Mouse (Mus musculus): ENCODE measurements at regions not wholly inside any gene's neighbourhood (a gene's known extent, or its start where the extent isn't known, plus 50 kb on each side); places are given as distances from the start of the nearest gene placed in this dataset.

- Histone ChIP-seq H3K27ac (ENCODE audit: insufficient read depth, low read depth, low read length, poor library complexity, severe bottlenecking) (no peak overlapping the region), H3K9ac (ENCODE audit: insufficient read depth, low read depth, low read length, poor library complexity, severe bottlenecking) (no peak overlapping the region), H3K4me3 (ENCODE audit: insufficient read depth in 1 of 2, low read depth in 1 of 2, low read length in 2 of 2, poor library complexity in 1 of 2, severe bottlenecking in 1 of 2) (no peak overlapping the region), H3K9me3 (ENCODE audit: control insufficient read depth, insufficient read depth, low read depth, low read length) (no peaks in the 10 kb centered on the region), H3K4me1 (ENCODE audit: control insufficient read depth in 2 of 2, insufficient read depth in 2 of 2, low read length in 2 of 2, poor library complexity in 1 of 2) (no peaks in the 10 kb centered on the region), H3K36me3 (ENCODE audit: control insufficient read depth, insufficient read depth, low read length, poor library complexity, severe bottlenecking) (no peaks in the 10 kb centered on the region)
- TF ChIP-seq ZNF384 (IDR thresholded peaks at IDR 0.05; ENCODE audit: low read depth, low read length) (no peak), ZC3H11A (IDR thresholded peaks at IDR 0.05; ENCODE audit: borderline replicate concordance, low read depth, low read length) (no peak), HCFC1 (IDR thresholded peaks at IDR 0.05; ENCODE audit: borderline replicate concordance, insufficient read depth, low read length) (no peak), CHD2 (IDR thresholded peaks at IDR 0.05; ENCODE audit: low read depth, low read length) (no peak), MAFK (IDR thresholded peaks at IDR 0.05; ENCODE audit: insufficient read depth, low read depth, low read length) (no peak)
- no peak for DNase-seq (ENCODE audit: low read depth, low spot score)
- in situ Hi-C loops (cut with MboI; ENCODE audit: low sequenced_read_pairs in 2 of 2, unreplicated experiment in 2 of 2): no loop called here
These were observed 727.0 kb upstream of the Adarb2 start for GRCm38 (mm10) chr13:7475661-7476060.

- in situ Hi-C loops (cut with MboI; ENCODE audit: low sequenced_read_pairs in 2 of 2, unreplicated experiment in 2 of 2): no loop called here
- Histone ChIP-seq H3K9ac (ENCODE audit: insufficient read depth, low read depth, low read length, poor library complexity, severe bottlenecking) (no peak overlapping the region), H3K9me3 (ENCODE audit: control insufficient read depth, insufficient read depth, low read depth, low read length) (no peaks in the 10 kb centered on the region), H3K4me1 (ENCODE audit: control insufficient read depth in 2 of 2, insufficient read depth in 2 of 2, low read length in 2 of 2, poor library complexity in 1 of 2) (no peaks in the 10 kb centered on the region), H3K36me3 (ENCODE audit: control insufficient read depth, insufficient read depth, low read length, poor library complexity, severe bottlenecking) (no peaks in the 10 kb centered on the region), H3K27ac (ENCODE audit: insufficient read depth, low read depth, low read length, poor library complexity, severe bottlenecking) (no peak overlapping the region), H3K4me3 (ENCODE audit: insufficient read depth in 1 of 2, low read depth in 1 of 2, low read length in 2 of 2, poor library complexity in 1 of 2, severe bottlenecking in 1 of 2) (no peak overlapping the region)
- no peak for DNase-seq (ENCODE audit: low read depth, low spot score)
- TF ChIP-seq ZC3H11A (IDR thresholded peaks at IDR 0.05; ENCODE audit: borderline replicate concordance, low read depth, low read length): no peak
- TF ChIP-seq HCFC1 (IDR thresholded peaks at IDR 0.05; ENCODE audit: borderline replicate concordance, insufficient read depth, low read length): no peak
- no peak for TF ChIP-seq MAFK (IDR thresholded peaks at IDR 0.05; ENCODE audit: insufficient read depth, low read depth, low read length)
These were observed 684.6 kb upstream of the Adarb2 start for GRCm38 (mm10) chr13:7518090-7518489.

GRCm38 (mm10) chr13:7524436-7524835 lies 678.2 kb upstream of the Adarb2 start:
- Histone ChIP-seq H3K9ac (ENCODE audit: insufficient read depth, low read depth, low read length, poor library complexity, severe bottlenecking) (no peak overlapping the region), H3K4me3 (ENCODE audit: insufficient read depth in 1 of 2, low read depth in 1 of 2, low read length in 2 of 2, poor library complexity in 1 of 2, severe bottlenecking in 1 of 2) (no peak overlapping the region), H3K36me3 (ENCODE audit: control insufficient read depth, insufficient read depth, low read length, poor library complexity, severe bottlenecking) (no peaks in the 10 kb centered on the region), H3K4me1 (ENCODE audit: control insufficient read depth in 2 of 2, insufficient read depth in 2 of 2, low read length in 2 of 2, poor library complexity in 1 of 2) (no peaks in the 10 kb centered on the region), H3K9me3 (ENCODE audit: control insufficient read depth, insufficient read depth, low read depth, low read length) (no peaks in the 10 kb centered on the region), H3K27ac (ENCODE audit: insufficient read depth, low read depth, low read length, poor library complexity, severe bottlenecking) (no peak overlapping the region)
- no peak for DNase-seq (ENCODE audit: low read depth, low spot score)
- in situ Hi-C loops (cut with MboI; ENCODE audit: low sequenced_read_pairs in 2 of 2, unreplicated experiment in 2 of 2): no loop called here
- TF ChIP-seq ZC3H11A (IDR thresholded peaks at IDR 0.05; ENCODE audit: borderline replicate concordance, low read depth, low read length) (no peak), MAFK (IDR thresholded peaks at IDR 0.05; ENCODE audit: insufficient read depth, low read depth, low read length) (no peak), HCFC1 (IDR thresholded peaks at IDR 0.05; ENCODE audit: borderline replicate concordance, insufficient read depth, low read length) (no peak), CHD2 (IDR thresholded peaks at IDR 0.05; ENCODE audit: low read depth, low read length) (no peak), ZNF384 (IDR thresholded peaks at IDR 0.05; ENCODE audit: low read depth, low read length) (no peak)

- no peaks in the 10 kb centered on the region for H3K36me3 ChIP-seq (ENCODE audit: control insufficient read depth, insufficient read depth, low read length, poor library complexity, severe bottlenecking)
- H3K27ac ChIP-seq (ENCODE audit: insufficient read depth, low read depth, low read length, poor library complexity, severe bottlenecking): no peak overlapping the region
- H3K4me3 ChIP-seq (ENCODE audit: insufficient read depth in 1 of 2, low read depth in 1 of 2, low read length in 2 of 2, poor library complexity in 1 of 2, severe bottlenecking in 1 of 2): no peak overlapping the region
- no peak overlapping the region for H3K9ac ChIP-seq (ENCODE audit: insufficient read depth, low read depth, low read length, poor library complexity, severe bottlenecking)
- no peak for DNase-seq (ENCODE audit: low read depth, low spot score)
- H3K9me3 ChIP-seq (ENCODE audit: control insufficient read depth, insufficient read depth, low read depth, low read length): no peaks in the 10 kb centered on the region
- in situ Hi-C loops (cut with MboI; ENCODE audit: low sequenced_read_pairs in 2 of 2, unreplicated experiment in 2 of 2): no loop called here
- H3K4me1 ChIP-seq (ENCODE audit: control insufficient read depth in 2 of 2, insufficient read depth in 2 of 2, low read length in 2 of 2, poor library complexity in 1 of 2): no peaks in the 10 kb centered on the region
- TF ChIP-seq MAFK (IDR thresholded peaks at IDR 0.05; ENCODE audit: insufficient read depth, low read depth, low read length) (no peak), ZC3H11A (IDR thresholded peaks at IDR 0.05; ENCODE audit: borderline replicate concordance, low read depth, low read length) (no peak), HCFC1 (IDR thresholded peaks at IDR 0.05; ENCODE audit: borderline replicate concordance, insufficient read depth, low read length) (no peak), CHD2 (IDR thresholded peaks at IDR 0.05; ENCODE audit: low read depth, low read length) (no peak), ZNF384 (IDR thresholded peaks at IDR 0.05; ENCODE audit: low read depth, low read length) (no peak)
These were observed 663.8 kb upstream of the Adarb2 start for GRCm38 (mm10) chr13:7538856-7539255.

- no peak overlapping the region for H3K9ac ChIP-seq (ENCODE audit: insufficient read depth, low read depth, low read length, poor library complexity, severe bottlenecking)
- no peak overlapping the region for H3K27ac ChIP-seq (ENCODE audit: insufficient read depth, low read depth, low read length, poor library complexity, severe bottlenecking)
- H3K9me3 ChIP-seq (ENCODE audit: control insufficient read depth, insufficient read depth, low read depth, low read length): no peaks in the 10 kb centered on the region
- H3K4me3 ChIP-seq (ENCODE audit: insufficient read depth in 1 of 2, low read depth in 1 of 2, low read length in 2 of 2, poor library complexity in 1 of 2, severe bottlenecking in 1 of 2): no peak overlapping the region
- DNase-seq (ENCODE audit: low read depth, low spot score): no peak
- no peak for TF ChIP-seq ZC3H11A (IDR thresholded peaks at IDR 0.05; ENCODE audit: borderline replicate concordance, low read depth, low read length)
- TF ChIP-seq HCFC1 (IDR thresholded peaks at IDR 0.05; ENCODE audit: borderline replicate concordance, insufficient read depth, low read length): no peak
- TF ChIP-seq ZNF384 (IDR thresholded peaks at IDR 0.05; ENCODE audit: low read depth, low read length): no peak
- no peak for TF ChIP-seq CHD2 (IDR thresholded peaks at IDR 0.05; ENCODE audit: low read depth, low read length)
- no peak for TF ChIP-seq MAFK (IDR thresholded peaks at IDR 0.05; ENCODE audit: insufficient read depth, low read depth, low read length)
- in situ Hi-C loops (cut with MboI; ENCODE audit: low sequenced_read_pairs in 2 of 2, unreplicated experiment in 2 of 2): no loop called here
- H3K4me1 ChIP-seq (ENCODE audit: control insufficient read depth in 2 of 2, insufficient read depth in 2 of 2, low read length in 2 of 2, poor library complexity in 1 of 2): no peaks in the 10 kb centered on the region
- no peaks in the 10 kb centered on the region for H3K36me3 ChIP-seq (ENCODE audit: control insufficient read depth, insufficient read depth, low read length, poor library complexity, severe bottlenecking)
These were observed 618.6 kb upstream of the Adarb2 start for GRCm38 (mm10) chr13:7584022-7584421.

Measured in ES-E14 (cell line).